Mouse (Mus musculus) gastrocnemius, postnatal 14 days (tissue): Measurements from ENCODE around the gene Ano7. TPM values are rescaled to one million over a fixed set of nuclear protein-coding genes. Genes with fewer than 3 reads are reported as not detected.
A peak's percentile ranks its signal among the peaks of the same experiment; 100 is the strongest.
"Not testable (repeated sequence)": the region's sequence is repeated elsewhere in the genome, so short reads cannot be mapped to it uniquely, and the experiment has no call there.

Source experiments
- DNase-seq: peaks from one replicate; pipeline ENCODE4 v3.0.0; 2021; ENCODE audit warnings: mixed read lengths
- intact Hi-C: fragments of 180-260 bp; cut with DNase I; formaldehyde crosslinking; loops from one replicate; pipeline ENCODE4 v1.15.1; 2025; ENCODE audit warnings: low total_unique reads
- microRNA-seq, 2 experiments: library from miRNA; unstranded; fragments of <30 nt; microRNA quantifications; one replicate each; pipeline ENCODE4 v1.2.0; 2021
- total RNA-seq, 2 experiments: library from RNA; stranded (reverse); gene quantifications; 2 replicates each; pipeline ENCODE4 v1.2.3; 2021

Ano7 gene
- total RNA-seq, 2 experiments from 2014 or later = not detected

GRCm38 (mm10) chr1:93444405-93445110 lies 70.8 kb downstream of the Ano7 start:
- DNase-seq = peak; percentile 86
- intact Hi-C loops = no loop called here

GRCm38 (mm10) chr1:93445111-93445821 lies 71.5 kb downstream of the Ano7 start:
- DNase-seq = peak; percentile 84
- intact Hi-C loops = no loop called here

GRCm38 (mm10) chr1:93445822-93446162 lies 72.1 kb downstream of the Ano7 start:
- intact Hi-C loops = no loop called here
- DNase-seq = no peak

GRCm38 (mm10) chr1:93450118-93450517 lies 76.4 kb downstream of the Ano7 start:
- intact Hi-C loops, DNase-seq: not testable (repeated sequence)

- intact Hi-C loops = no loop called here
- no peak for DNase-seq
Observed at GRCm38 (mm10) chr1:93453721-93454255, 80.1 kb downstream of the Ano7 start.

Small RNA genes within 50 kb of the gene (microRNA-seq; reads per million reads assigned to microRNA genes)
- 0 reads per million in 2 experiments for gene Mir6345
- 0 to 0.32 reads per million in 2 experiments for gene Mir6902

Other genes with a start within 250 kb of the Ano7 start
- not detected for gene Agxt, start 238.7 kb upstream of the Ano7 start, total RNA-seq
- gene 2310007B03Rik, start 213.0 kb upstream of the Ano7 start, total RNA-seq = not detected
- not detected for gene Crocc2, start 205.2 kb upstream of the Ano7 start, total RNA-seq
- gene Sned1, start 138.1 kb upstream of the Ano7 start, total RNA-seq = 1 to 10 TPM; 5.2 to 6.9 TPM
- gene Mterf4, start 68.0 kb upstream of the Ano7 start, total RNA-seq = 10 to 100 TPM in 1 of 2 experiments, 1 to 10 TPM in 1; 8.8 to 11.4 TPM
- gene Ppp1r7, start 31.1 kb upstream of the Ano7 start, total RNA-seq = 10 to 100 TPM; 15.4 to 20.2 TPM
- gene Pask, start 30.4 kb upstream of the Ano7 start, total RNA-seq = 1 to 10 TPM in 1 of 2 experiments, under 1 TPM in 1; 0.89 to 1.4 TPM
- gene Hdlbp, start 104.9 kb downstream of the Ano7 start, total RNA-seq = 100 to 1,000 TPM; 220 to 231 TPM
- gene Farp2, start 138.1 kb downstream of the Ano7 start, total RNA-seq = 10 to 100 TPM; 11.5 to 14.4 TPM